Mouse (Mus musculus) E14TG2a.4 (cell line): ENCODE data around the gene Trim40.

Source experiments
- H3K27me3 ChIP-seq: 2 replicates; pipeline ENCODE4 v1.6.1; 2014; ENCODE audit warnings: low read length, control low read depth; ENCODE audit not compliant: insufficient read depth
- H3K36me3 ChIP-seq: 2 replicates; pipeline ENCODE4 v1.6.1; 2014; ENCODE audit warnings: low read length, control low read depth; ENCODE audit not compliant: insufficient read depth
- H3K4me1 ChIP-seq: replicated peaks from 2 replicates; pipeline ENCODE4 v1.6.1; 2014; ENCODE audit warnings: low read depth, low read length, control low read depth
- H3K4me3 ChIP-seq: replicated peaks from 2 replicates; pipeline ENCODE4 v1.5.1; 2014; ENCODE audit warnings: mild to moderate bottlenecking, low read length
- H3K9me3 ChIP-seq: 2 replicates; pipeline ENCODE4 v1.6.1; 2014; ENCODE audit warnings: low read length, control low read depth
- CTCF ChIP-seq: conservative IDR thresholded peaks from 2 replicates; pipeline ENCODE4 v1.5.1; 2014; ENCODE audit warnings: low read length
- NANOG ChIP-seq: IDR thresholded peaks from 2 replicates; pipeline ENCODE4 v1.6.1; 2014; ENCODE audit warnings: borderline replicate concordance, low read length, mixed read lengths
- POU5F1 ChIP-seq: IDR thresholded peaks from 2 replicates; pipeline ENCODE4 v1.6.1; 2014; ENCODE audit warnings: low read length, borderline replicate concordance

The Trim40 gene

DNA sequence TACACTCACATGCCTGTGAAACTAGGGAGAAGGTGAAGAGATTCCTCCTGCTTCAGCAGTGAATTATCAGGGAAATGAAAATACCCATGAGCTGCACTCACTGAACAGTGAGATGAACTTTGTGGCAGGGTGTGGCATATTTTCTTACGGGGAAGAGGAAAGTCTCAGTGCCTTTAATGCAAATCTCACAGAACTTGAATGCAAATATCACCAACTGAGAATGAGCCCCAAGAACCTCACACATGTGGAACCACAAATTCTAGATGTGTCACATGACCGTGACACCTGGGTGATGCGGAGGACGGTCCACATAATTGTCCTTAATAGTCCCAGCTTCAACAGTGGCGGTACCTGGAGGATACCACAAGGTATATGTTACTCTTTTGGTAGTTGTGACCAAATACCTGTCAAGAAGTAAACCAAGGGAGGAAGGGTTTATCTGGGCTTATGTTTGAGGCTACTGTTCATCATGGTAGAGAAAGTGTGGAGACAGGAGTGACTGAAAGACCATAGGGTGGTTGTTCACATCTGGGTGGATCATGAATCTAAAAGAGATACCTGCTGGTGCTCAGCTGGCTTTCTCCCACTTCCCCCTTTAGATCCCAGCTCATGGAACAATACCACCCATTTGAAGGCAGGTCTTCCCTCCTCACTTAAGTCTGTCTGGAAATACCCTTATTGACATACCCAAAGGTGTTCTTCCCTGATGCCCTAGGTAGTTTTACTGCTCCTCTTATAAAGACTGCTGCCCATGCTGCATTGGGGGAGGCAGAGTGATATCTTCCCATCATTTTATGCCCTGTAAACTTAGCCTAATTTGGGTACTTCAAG, at the start of gene Trim40:
TSS of gene Trim40 (minus strand) at position 51 of the 831 bp plus-strand sequence.
- Histone ChIP-seq H3K36me3 (no peaks in the 10 kb centered on the region), H3K4me3 (no peak within 1 kb of the TSS), H3K27me3 (no peaks in the 10 kb centered on the region), H3K4me1 (peaks cover 20% of the 10 kb centered on the region), H3K9me3 (no peaks in the 10 kb centered on the region)
- TF ChIP-seq NANOG (no peak), POU5F1 (no peak), CTCF (no peak)

DNA sequence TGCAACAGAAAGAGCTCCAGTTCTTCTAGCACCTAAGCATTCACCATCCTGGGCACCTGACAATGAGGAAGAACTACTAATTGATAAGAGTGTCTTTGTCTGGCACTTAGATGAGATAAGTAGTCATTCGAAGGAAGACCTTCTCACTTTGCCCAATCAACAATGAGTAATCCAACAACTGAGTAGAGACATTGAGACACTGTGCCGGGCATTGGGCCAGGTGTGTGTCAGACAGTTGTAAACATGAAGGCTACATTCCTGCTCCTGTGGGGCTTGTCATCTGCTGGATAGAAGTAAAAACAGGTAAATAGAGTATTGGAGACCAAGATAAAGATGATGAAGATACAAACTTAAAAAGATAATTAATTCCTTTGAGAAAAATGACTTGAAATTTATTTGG, 48.1 kb upstream of the Trim40 start:
- Histone ChIP-seq H3K36me3 (no peaks in the 10 kb centered on the region), H3K9me3 (no peaks in the 10 kb centered on the region), H3K4me1 (peaks cover 17% of the 10 kb centered on the region), H3K4me3 (no peak overlapping the region), H3K27me3 (peaks cover 40% of the 10 kb centered on the region)
- TF ChIP-seq NANOG (no peak), POU5F1 (no peak), CTCF (no peak)

DNA sequence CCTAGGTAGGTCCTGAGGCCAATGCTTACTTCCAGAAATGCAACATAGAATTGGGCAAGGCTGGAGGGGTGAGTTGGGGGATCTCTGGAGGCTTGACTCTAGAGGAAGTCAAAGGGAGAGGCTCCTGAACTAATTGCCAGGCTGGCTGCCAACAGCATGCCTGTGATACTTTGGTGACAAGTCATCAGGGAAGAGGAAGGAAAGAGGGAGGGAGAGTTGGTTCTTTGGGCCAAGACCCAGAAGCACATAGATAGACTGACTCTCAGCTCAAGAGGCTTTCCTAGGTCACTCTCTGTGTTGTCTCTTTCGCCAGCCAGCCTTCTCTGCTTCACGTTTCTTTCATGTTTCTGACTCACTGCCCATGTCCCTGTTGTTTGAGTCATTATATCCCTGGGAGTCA, 41.9 kb upstream of the Trim40 start:
- Histone ChIP-seq H3K36me3 (no peaks in the 10 kb centered on the region), H3K4me3 (no peak overlapping the region), H3K4me1 (peaks cover 27% of the 10 kb centered on the region), H3K9me3 (no peaks in the 10 kb centered on the region), H3K27me3 (peaks cover 8% of the 10 kb centered on the region)
- TF ChIP-seq NANOG (no peak), POU5F1 (no peak), CTCF (no peak)

DNA sequence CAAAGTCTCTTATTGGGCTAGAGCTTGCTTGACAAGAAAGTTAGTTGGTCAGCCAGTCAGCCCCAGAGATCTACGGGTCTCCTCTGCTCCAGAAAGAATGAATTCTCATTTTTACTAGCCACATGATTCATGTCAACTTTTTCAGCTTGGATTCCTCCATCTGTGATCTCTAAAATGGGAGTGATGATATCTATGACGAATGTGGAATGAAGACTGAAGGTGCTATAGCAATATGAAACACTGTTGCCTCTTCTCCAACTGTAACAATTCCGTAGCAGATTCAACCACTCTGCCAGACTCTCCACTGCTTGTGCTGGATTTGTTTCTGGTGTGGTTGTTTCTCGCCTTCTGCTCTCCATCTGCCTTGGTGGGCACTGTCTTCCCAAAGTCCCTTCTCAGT, 41.2 kb upstream of the Trim40 start:
- no peaks in the 10 kb centered on the region for H3K36me3 ChIP-seq
- H3K27me3 ChIP-seq: peaks cover 2% of the 10 kb centered on the region; the same call in 1 of the 2 replicates
- H3K4me1 ChIP-seq: peaks cover 27% of the 10 kb centered on the region
- TF ChIP-seq POU5F1 (no peak), NANOG (no peak), CTCF (no peak)
- no peaks in the 10 kb centered on the region for H3K9me3 ChIP-seq
- no peak overlapping the region for H3K4me3 ChIP-seq

DNA sequence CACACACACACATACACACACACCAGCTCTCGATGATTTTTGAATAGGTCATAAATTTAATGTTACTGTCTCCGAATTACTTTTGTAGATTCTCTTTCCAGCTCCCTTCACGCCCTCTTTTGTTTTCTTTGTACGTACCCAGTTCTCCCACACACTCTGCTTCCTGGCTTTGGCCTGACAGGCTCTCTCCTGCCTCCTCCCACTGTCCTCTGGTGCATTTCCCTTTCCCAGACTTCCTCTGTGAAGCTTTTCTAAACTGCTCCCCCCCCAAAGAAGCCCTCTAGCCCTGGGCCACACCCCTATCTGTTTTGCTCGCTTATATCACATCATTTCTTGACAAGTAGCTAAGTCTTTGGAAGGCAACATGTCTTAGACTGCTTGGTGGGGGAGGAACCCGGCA, 40.3 kb upstream of the Trim40 start:
- no peak overlapping the region for H3K4me3 ChIP-seq
- H3K36me3 ChIP-seq: no peaks in the 10 kb centered on the region
- H3K27me3 ChIP-seq: no peaks in the 10 kb centered on the region
- no peaks in the 10 kb centered on the region for H3K9me3 ChIP-seq
- H3K4me1 ChIP-seq: peaks cover 27% of the 10 kb centered on the region
- no peak for TF ChIP-seq CTCF
- TF ChIP-seq POU5F1: no peak
- no peak for TF ChIP-seq NANOG

DNA sequence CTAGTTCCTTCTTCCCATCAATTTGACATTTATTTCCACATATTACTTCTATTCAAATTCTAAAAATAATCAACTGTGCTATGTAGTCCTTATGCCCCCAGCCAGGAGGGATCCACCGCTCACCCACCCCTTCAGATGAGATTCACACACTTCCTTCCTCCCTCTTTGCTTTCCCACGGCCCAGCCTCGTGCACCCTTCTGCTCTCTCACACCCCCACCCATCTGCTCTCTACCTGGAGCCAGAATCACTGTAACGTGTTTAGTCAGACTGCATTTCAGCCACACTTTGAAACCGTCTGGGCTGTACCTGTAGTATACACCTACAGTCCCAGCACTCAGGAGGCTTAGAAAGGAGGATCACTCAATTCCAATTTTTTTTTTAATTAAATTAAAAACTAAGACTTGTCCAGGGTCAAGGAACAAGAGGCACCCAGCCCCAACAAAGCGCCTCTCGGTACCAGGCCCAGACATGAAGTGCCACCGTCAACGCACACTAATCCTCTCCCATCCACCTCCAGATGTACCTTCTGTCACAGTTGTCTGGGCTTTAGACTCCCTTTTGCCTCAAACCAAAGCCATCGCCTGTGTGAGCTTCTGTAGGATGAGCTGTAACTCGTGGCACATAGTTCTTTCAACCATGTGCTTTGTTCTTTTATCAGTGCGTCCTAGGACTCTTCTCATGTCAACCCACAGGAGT, 39.5 kb upstream of the Trim40 start:
- Histone ChIP-seq H3K36me3 (no peaks in the 10 kb centered on the region), H3K9me3 (no peaks in the 10 kb centered on the region), H3K4me3 (no peak overlapping the region; the same call in 1 of the 2 replicates), H3K27me3 (no peaks in the 10 kb centered on the region), H3K4me1 (peaks cover 28% of the 10 kb centered on the region)
- TF ChIP-seq POU5F1: no peak
- TF ChIP-seq NANOG: no peak
- no peak for TF ChIP-seq CTCF

DNA sequence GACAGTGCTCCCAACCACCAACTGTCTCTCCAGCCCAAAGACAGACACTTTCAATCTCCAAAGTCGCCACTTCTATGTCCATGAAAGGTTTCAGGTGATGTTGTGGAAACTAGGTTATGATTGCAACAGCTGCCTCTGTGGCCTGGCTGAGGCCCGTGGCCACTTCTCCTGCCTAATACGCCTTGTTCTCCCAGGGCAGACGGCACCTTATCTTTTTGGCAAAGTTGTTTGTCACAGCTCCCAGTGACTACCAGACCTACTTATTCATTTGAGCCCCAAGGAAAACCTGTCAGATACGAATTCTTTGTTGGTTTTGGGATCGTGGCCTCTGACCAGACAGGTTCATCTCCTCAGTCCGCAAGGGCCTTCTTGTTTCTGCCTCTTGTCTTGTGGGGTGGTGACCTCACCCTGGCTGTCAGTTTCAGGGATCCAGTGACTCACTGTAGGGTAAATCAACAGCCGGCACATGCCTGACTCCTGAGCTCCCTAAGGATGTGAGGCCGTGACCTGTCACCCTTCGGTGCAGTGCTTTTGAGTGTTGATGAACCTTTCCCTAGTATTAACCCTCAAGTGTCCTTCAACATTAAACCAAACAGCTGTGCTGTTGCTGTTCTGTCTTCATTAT, 37.7 kb upstream of the Trim40 start:
- no peak for TF ChIP-seq CTCF
- TF ChIP-seq NANOG: no peak
- Histone ChIP-seq H3K9me3 (no peaks in the 10 kb centered on the region), H3K4me3 (no peak overlapping the region), H3K4me1 (peaks cover 40% of the 10 kb centered on the region), H3K36me3 (no peaks in the 10 kb centered on the region), H3K27me3 (no peaks in the 10 kb centered on the region)

DNA sequence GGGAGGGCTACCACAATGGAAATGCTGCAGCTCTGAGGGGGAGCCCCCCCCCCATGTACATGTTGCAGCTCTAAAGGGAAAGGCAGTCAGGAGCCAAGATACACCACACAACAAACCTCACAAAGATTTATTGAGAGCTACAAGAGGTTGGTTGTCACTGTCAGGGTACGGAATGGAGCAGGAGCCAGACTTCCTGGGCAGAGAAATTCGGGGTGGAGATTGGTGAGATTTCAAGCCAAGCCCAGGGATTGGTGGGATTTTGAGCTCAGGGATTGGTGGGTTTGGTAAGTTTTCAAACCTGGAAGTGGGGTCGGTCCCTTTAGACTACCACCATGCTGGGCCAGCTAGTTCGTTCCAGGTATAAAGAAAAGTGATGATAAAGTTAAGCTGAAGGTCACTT, 33.6 kb upstream of the Trim40 start:
- H3K36me3 ChIP-seq: no peaks in the 10 kb centered on the region
- no peaks in the 10 kb centered on the region for H3K9me3 ChIP-seq
- H3K4me1 ChIP-seq: peaks cover 46% of the 10 kb centered on the region
- peak overlapping the region; percentile 74 for H3K4me3 ChIP-seq
- H3K27me3 ChIP-seq: no peaks in the 10 kb centered on the region
- TF ChIP-seq POU5F1 (no peak), NANOG (no peak), CTCF (no peak)
